Mouse (Mus musculus) olfactory bulb, adult 2 months (tissue): Measurements from ENCODE around the gene Dlx4. TPM values are rescaled to one million over a fixed set of nuclear protein-coding genes. Genes with fewer than 3 reads are reported as not detected.

ENCODE experiments used
- H3K27ac ChIP-seq: fragments of 200-500 bp; 2 replicates; pipeline ENCODE4 v1.5.1; 2012; ENCODE audit warnings: low read depth, low read length; ENCODE audit not compliant: insufficient read depth
- H3K4me1 ChIP-seq: fragments of 200-500 bp; 2 replicates; pipeline ENCODE4 v1.6.1; 2012; ENCODE audit warnings: low read length; ENCODE audit not compliant: control insufficient read depth, insufficient read depth
- H3K4me3 ChIP-seq: fragments of 200-500 bp; 2 replicates; pipeline ENCODE4 v1.5.1; 2012; ENCODE audit warnings: mild to moderate bottlenecking, low read depth, low read length, moderate library complexity; ENCODE audit not compliant: insufficient read depth
- CTCF ChIP-seq: fragments of 200-500 bp; IDR thresholded peaks from 2 replicates; pipeline ENCODE4 v1.5.1; 2012; ENCODE audit warnings: low read depth, mild to moderate bottlenecking, low read length, moderate library complexity; ENCODE audit not compliant: insufficient read depth
- POLR2A ChIP-seq: fragments of 200-500 bp; IDR thresholded peaks from 2 replicates; pipeline ENCODE4 v1.6.1; 2012; ENCODE audit warnings: mild to moderate bottlenecking, low read depth, low read length, moderate library complexity; ENCODE audit not compliant: insufficient read depth
- WGBS: fragments of 180-500 bp; shearing (Covaris S2); methylation state at CpG from one replicate; pipeline ENCODE4 v1.1.7; 2018; 5-methylcytosine and 5-hydroxymethylcytosine counted together
- polyA plus RNA-seq: library from polyadenylated mRNA; stranded (reverse); fragments of >200 nt; gene quantifications from 2 replicates; pipeline ENCODE4 v1.2.4, GENCODE M21; 2012; ENCODE audit warnings: low replicate concordance; ENCODE audit not compliant: missing spikeins, insufficient read depth, insufficient read length

Gene Dlx4
- polyA plus RNA-seq, 1 experiment, result not detected

DNA sequence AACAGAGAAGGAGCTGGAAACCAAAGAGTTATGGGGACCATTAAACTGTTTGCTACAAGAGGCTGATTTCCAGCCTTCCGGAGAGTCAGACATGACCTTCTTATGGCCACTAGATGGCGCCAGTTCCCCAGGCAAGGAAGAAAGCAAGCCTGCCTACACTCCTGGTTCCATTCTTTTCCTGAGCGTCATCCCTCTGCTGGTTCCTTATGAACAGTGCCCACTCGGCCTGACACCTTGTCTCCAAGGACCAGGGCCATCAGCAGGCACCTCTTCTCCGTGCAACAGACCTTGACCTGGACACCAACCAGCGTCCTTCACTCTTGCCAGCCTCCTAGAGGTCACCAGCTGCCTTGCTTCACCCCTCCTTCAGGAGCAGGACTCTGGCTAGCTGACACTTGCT is 29.0 kb downstream of the Dlx4 start:
- H3K4me3 ChIP-seq, result no peak overlapping the region
- no peak overlapping the region for H3K27ac ChIP-seq
- TF ChIP-seq CTCF, result peak; percentile 52; the same call in 1 of the 2 replicates
- TF ChIP-seq POLR2A, result no peak
- 2% methylated on average over 6 of the region's 6 CpGs for WGBS
- H3K4me1 ChIP-seq, result peaks cover 19% of the 10 kb centered on the region

DNA sequence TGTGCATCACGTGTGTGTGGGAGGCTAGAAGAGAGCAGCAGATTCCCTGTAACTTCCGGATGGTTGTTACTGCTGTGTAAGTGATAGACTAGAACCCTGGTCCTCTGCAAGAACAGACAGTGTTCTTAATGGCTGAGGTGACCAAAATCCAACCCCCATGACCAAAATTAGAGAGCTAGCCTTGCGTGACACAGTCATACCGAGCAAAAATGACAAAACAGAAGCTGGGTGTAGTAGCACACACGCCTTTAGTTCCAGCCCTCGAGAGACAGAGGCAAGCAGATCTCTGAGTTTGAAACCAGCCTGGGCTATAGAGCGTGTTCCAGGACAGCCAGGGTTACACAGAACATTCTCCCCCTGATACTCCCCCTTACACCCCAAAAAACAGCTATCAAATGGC is 36.0 kb downstream of the Dlx4 start:
- peaks cover 4% of the 10 kb centered on the region for H3K4me1 ChIP-seq
- no peak overlapping the region for H3K4me3 ChIP-seq
- no peak for TF ChIP-seq POLR2A
- TF ChIP-seq CTCF, result no peak
- 84% methylated on average over 7 of the region's 7 CpGs for WGBS
- H3K27ac ChIP-seq, result no peak overlapping the region

DNA sequence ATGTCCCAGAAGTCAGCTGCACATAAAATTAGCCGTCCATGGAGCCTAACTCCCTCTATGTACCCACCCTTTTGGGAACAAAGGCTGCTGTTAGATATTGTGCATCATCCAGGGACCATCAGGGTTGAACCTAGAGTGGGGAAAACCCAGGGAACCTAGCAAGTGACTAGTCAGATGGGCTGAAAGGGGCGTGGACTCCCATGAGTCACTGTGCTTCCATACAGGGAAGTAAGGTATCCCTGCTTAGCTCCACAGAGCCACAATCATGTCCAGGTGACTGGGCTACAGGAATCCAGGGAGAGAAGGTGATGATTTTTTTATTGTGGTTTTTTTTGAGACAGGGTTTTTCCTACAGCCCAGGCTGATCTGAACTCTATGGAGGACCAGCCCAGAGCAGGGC is 37.1 kb downstream of the Dlx4 start:
- no peak for TF ChIP-seq POLR2A
- TF ChIP-seq CTCF, result no peak
- 80% methylated on average over 2 of the region's 2 CpGs for WGBS
- Histone ChIP-seq H3K27ac (no peak overlapping the region), H3K4me3 (no peak overlapping the region), H3K4me1 (peaks cover 4% of the 10 kb centered on the region)

DNA sequence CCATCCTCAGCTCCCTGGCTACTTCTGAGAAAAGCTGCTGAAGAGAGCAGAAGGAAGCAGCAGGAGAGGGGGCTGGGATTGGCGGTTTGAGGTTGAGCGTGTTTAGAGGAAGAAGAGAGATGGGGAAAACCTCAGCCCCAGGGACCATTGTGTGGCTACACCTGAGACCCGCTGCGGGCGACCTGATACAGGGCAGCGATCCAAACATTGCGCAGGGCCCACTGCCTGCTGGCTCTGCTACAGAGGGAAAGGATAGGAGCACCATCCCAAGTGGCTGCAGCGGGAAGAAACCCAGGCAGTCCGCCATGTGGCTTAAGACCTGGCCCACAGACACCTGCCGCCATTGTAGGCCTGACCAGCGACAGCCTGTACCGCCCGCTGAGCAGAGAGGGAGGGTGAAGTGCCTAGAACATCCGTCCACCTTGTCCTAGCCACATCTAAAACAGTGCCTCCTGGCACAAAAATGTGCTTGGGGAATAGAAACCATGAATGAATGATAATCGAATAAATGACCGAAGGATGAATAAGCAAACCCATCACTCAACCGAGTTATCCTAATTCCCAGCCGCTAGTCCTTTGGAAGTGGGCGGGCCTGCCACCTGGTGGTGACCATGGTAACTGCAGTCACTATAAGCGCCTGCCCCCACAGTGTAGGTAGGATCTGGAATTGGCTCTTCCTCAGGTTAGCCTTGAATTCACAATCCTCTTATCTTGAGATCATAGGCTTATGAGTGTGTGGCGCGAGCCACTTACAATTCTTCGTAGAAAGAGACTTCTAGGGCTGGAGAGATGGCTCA is 39.4 kb downstream of the Dlx4 start:
- WGBS, result 37% methylated on average over 23 of the region's 23 CpGs
- Histone ChIP-seq H3K4me1 (peaks cover 4% of the 10 kb centered on the region), H3K4me3 (no peak overlapping the region), H3K27ac (no peak overlapping the region)
- TF ChIP-seq CTCF, result peak; percentile 75
- no peak for TF ChIP-seq POLR2A

DNA sequence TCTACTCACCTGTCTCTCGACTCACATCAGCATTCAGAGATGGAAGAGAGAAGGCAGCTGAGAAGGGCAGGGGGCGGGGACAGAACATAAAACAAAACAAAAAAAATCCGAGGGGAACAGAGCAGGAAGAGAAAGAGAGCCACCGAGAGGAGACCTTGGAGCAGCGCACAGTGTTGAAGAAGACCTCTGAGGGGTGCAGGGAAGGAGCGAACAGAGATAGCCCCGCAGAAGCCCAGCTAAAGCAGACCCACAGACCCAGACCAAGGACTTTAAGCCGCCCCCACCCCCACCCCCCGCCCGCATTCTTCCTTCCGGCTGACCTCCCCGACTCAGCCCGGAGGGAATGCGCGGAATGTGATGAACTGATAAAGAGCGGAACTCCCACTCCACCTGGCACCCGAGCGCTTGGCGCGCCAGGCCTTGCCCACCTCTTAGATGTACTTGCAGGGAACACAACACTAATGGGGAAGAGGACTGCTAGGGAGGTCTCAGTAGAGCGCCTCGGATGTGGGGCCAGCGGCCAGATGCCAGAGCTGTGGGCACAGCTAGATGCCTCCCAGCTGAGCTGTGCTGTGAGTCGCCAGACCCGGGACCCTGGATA is 40.7 kb downstream of the Dlx4 start:
- H3K4me1 ChIP-seq, result peaks cover 4% of the 10 kb centered on the region
- no peak for TF ChIP-seq CTCF
- TF ChIP-seq POLR2A, result no peak
- no peak overlapping the region for H3K27ac ChIP-seq
- no peak overlapping the region for H3K4me3 ChIP-seq
- WGBS, result 9% methylated on average over 25 of the region's 25 CpGs

DNA sequence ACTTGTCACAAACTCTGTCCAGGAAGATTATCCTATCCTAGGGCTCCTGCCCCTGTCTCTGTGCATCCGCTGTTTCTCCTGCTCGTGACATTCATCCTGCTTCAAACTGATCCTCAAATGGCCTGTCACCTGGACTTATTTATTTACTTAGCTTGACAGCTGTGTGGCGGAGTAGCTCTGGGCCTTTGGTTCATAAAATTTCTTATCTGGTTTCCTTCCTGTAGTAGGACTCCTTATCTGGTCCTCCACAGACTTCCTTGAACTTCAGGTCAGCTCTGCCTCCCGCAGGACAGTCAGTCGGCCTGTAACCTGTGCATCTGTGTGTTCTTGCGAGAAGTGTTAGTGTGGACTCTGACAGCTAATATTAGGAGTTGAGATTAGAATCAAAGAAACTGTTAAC is 41.8 kb downstream of the Dlx4 start:
- no peak overlapping the region for H3K27ac ChIP-seq
- no peak for TF ChIP-seq POLR2A
- no peak for TF ChIP-seq CTCF
- WGBS, result 89% methylated on average over 6 of the region's 6 CpGs
- no peak overlapping the region for H3K4me3 ChIP-seq
- H3K4me1 ChIP-seq, result peaks cover 4% of the 10 kb centered on the region

DNA sequence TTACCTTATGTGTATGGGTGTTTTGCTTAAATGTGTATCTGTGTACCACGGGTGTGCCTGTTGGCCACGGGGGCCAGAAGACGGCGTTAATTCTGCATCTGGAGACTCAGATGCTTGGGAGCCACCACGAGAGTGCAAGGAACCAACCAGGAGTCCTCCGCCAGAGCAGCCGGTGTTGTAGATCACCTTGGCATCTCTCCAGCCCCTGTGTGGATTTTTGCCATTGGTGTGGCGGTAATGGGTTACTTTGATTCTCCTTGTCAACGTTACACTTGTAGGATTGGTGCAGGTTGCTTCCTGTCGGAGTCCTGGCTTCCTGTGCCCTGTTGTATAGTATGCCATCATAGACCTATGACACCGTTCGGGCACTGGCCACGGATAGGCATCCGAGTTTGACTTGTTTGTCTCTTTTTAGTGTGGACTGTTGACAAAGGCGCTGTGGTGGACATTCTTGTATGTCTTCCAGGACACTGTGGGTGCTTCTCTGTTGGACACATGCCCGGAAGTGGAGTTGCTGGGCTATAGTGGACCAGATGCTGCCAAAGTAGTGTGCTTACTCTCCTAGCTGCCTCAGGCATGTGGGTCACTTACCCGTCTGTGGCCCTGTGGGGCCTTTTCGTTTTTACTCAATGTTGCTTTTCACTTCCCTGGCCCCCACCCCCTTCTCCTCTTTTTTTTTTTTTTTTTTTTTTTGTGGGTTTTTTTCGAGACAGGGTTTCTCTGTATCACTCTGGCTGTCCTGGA is 43.7 kb downstream of the Dlx4 start:
- TF ChIP-seq CTCF, result no peak
- TF ChIP-seq POLR2A, result no peak
- WGBS, result 80% methylated on average over 19 of the region's 19 CpGs

DNA sequence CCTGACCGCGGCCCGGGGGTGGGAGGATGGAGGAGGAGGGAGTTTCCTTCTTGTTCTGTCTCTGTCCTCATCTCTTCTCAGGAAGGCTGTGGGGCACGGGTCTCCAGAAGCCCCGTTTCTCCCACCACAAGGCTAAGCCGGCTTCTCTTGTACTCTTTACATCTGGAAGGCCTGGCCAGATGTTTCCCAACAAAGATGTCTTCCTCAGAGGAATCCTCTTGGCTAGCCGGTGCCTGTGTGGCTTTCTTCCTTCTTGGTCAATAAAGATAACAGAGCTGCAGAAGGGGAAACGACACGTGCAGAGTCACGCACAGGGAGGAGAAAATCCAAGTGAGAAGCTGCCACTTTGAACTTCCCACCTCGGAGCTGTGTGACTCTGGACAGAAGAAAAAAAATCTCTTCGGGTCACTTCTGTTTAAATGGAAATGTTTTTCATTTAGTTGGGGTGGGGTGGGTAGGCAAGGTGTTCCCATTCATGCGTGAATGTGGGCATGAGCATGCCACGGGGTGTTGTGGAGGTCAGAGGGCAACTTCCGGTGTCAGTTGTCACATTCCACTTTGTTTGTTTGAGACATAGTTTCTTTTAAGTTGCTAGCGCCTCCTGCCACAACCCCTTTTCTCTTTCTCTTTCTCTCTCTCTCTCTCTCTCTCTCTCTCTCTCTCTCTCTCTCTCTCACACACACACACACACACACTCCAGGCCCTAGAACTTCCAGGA is 44.8 kb downstream of the Dlx4 start:
- 70% methylated on average over 16 of the region's 16 CpGs for WGBS
- Histone ChIP-seq H3K27ac (no peak overlapping the region), H3K4me1 (no peaks in the 10 kb centered on the region; the same call in 1 of the 2 replicates), H3K4me3 (no peak overlapping the region)
- no peak for TF ChIP-seq POLR2A
- TF ChIP-seq CTCF, result no peak

More for the DNA sequence above, 43.7 kb downstream of the Dlx4 start:
- Histone ChIP-seq H3K4me3 (no peak overlapping the region), H3K27ac (no peak overlapping the region), H3K4me1 (peaks cover 4% of the 10 kb centered on the region)

DNA sequence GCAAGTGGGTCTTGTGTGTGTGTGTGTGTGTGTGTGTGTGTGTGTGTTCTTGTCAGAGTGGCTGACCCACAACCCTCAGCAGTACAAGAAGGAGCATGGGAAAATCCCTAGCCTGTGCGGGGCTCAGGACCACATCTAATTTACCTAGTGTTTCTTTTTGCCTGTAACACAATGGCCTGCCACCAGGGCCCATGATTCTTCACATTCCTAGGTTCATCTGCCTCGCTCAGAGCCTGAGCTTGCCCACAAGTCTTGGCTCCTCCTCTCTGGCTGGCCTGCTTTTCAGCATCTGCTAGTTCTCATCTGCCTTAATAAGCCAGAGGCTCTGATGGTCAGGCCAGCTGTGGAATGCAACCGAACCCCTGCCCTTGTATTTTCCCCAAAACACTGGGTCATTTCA is 45.7 kb downstream of the Dlx4 start:
- Histone ChIP-seq H3K4me3 (no peak overlapping the region), H3K4me1 (no peaks in the 10 kb centered on the region; the same call in 1 of the 2 replicates), H3K27ac (no peak overlapping the region)
- WGBS, result 79% methylated on average over 3 of the region's 3 CpGs
- no peak for TF ChIP-seq POLR2A
- no peak for TF ChIP-seq CTCF
